Mouse (Mus musculus): ENCODE results near the gene Grasp. TPM values are rescaled to one million over a fixed set of nuclear protein-coding genes. Genes with fewer than 3 reads are reported as not detected.

The Grasp gene
- polyA plus RNA-seq, 1 experiment from 2014 or later: 0.44 TPM

DNA sequence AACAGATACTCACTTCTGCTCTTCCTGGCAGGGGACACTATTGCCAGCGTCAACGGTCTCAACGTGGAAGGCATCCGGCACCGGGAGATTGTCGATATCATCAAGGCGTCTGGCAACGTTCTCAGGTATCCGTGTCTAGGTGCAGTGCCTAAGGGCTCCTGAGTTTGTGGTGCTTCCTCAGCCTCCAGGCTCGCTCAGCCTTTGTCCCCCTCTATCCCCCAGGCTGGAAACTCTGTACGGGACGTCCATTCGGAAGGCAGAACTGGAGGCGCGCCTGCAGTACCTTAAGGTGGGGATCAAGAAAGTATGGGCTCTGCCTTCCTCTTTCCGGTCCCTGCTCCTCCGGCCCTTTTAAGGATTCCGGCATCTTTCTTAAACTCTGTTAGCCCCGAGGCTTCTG is 6.5 kb downstream of the Grasp start:
- H3K36me3 ChIP-seq: peaks cover 6% of the 10 kb centered on the region; the same call in 1 of the 2 replicates
- no peak overlapping the region for H3K27ac ChIP-seq
- 83% methylated on average over 19 of the region's 19 CpGs for WGBS (ENCODE audit: insufficient replicate concordance)
- H3K9ac ChIP-seq: no peak overlapping the region
- 0 out of 2 replicates have a peak, but pooled peaks cover 12% of the 10 kb centered on the region for H3K4me1 ChIP-seq (replicated peaks)
- no peak for ATAC-seq (ENCODE audit: low read depth)
- H3K4me2 ChIP-seq: no peak overlapping the region
- peaks cover 20% of the 10 kb centered on the region for H3K27me3 ChIP-seq
- no peaks in the 10 kb centered on the region for H3K9me3 ChIP-seq (replicated peaks)
- no peak overlapping the region for H3K4me3 ChIP-seq (replicated peaks)
- DNase-seq: no peak

DNA sequence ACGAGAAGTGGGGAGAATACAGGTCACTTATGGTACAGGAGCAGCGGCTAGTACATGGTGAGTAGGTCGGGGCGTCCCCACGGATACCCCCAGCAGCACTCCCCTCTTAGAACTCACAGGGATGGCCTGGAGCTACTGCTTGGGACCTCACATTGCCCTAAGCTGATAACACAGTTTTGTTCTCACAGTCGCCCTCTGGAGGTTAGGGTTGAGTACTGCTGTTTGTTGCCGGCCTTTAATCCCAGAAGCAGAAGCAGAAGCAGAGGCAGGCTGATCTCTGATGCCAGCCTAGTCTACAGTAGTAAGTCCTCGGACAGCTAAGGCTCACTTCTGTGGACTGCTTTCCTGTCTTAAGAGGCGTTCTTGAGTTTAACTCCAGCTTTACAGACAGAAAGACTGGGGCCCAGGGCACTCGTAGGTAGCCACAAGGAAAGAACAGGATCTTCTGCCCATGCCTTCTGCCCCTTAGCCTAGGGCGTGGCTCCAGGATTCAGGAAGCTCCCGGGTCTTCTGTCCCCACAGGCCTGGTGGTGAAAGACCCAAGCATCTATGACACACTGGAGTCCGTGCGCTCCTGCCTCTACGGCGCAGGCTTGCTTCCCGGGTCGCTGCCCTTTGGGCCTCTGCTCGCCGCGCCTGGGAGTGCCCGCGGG is 7.1 kb downstream of the Grasp start:
- H3K4me3 ChIP-seq (replicated peaks): no peak overlapping the region
- peaks cover 16% of the 10 kb centered on the region for H3K27me3 ChIP-seq
- 0 out of 2 replicates have a peak overlapping the region, but pooled peaks have one; percentile 24 for H3K4me2 ChIP-seq
- DNase-seq: no peak
- peaks cover 6% of the 10 kb centered on the region; the same call in 1 of the 2 replicates for H3K36me3 ChIP-seq
- H3K4me1 ChIP-seq (replicated peaks): 0 out of 2 replicates have a peak, but pooled peaks cover 13% of the 10 kb centered on the region
- no peak; the same call in 1 of the 2 replicates for ATAC-seq (ENCODE audit: low read depth)
- WGBS (ENCODE audit: insufficient replicate concordance): 71% methylated on average over 23 of the region's 23 CpGs
- H3K9me3 ChIP-seq (replicated peaks): no peaks in the 10 kb centered on the region
- H3K27ac ChIP-seq: no peak overlapping the region
- no peak overlapping the region for H3K9ac ChIP-seq

DNA sequence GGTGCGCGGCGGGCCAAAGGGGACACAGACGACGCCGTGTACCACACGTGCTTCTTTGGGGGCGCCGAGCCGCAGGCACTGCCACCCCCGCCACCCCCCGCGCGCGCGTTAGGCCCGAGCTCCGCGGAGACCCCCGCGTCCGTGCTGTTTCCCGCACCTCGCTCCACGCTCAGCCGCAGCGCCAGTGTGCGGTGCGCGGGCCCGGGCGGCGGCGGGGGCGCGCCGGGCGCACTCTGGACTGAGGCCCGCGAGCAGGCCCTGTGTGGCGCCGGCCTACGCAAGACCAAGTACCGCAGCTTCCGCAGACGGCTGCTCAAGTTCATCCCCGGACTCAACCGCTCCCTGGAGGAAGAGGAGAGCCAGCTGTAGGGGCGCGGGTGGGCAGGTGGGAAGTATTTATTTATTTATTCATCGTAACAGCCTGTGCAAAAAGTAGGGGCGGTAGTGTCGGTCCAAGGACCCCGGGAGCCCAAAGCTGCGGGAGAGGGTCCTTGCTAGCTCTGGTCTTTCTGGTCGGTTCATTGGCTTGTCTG is 7.7 kb downstream of the Grasp start:
- Histone ChIP-seq H3K27me3 (peaks cover 12% of the 10 kb centered on the region), H3K4me1 (replicated peaks) (0 out of 2 replicates have a peak, but pooled peaks cover 13% of the 10 kb centered on the region), H3K9ac (no peak overlapping the region), H3K4me2 (0 out of 2 replicates have a peak overlapping the region, but pooled peaks have one; percentile 24), H3K36me3 (peaks cover 6% of the 10 kb centered on the region; the same call in 1 of the 2 replicates), H3K4me3 (replicated peaks) (no peak overlapping the region), H3K9me3 (replicated peaks) (no peaks in the 10 kb centered on the region), H3K27ac (no peak overlapping the region)
- no peak for ATAC-seq (ENCODE audit: low read depth)
- 76% methylated on average over 56 of the region's 56 CpGs for WGBS (ENCODE audit: insufficient replicate concordance)
- DNase-seq: no peak

DNA sequence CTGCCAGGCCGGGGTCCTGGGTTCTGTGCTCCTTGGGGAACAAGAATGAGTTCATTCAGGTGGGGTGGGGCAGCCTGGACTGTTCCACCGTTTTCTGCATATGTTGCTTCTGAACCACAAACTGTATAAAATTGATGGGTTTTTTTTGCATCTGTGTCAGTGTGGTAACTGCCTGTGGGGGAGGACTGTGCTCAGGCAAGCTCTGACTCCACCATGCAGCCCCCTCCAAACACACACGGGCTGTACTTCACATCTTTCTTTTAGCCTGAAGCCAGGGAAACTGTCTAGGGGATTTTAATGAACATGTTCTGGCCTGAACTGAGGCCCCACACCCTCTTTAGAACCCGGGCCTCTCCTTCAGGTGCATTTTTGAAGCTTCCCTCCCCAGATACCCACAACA is 8.6 kb downstream of the Grasp start:
- H3K27me3 ChIP-seq: peaks cover 4% of the 10 kb centered on the region; the same call in 1 of the 2 replicates
- 53% methylated on average over 4 of the region's 4 CpGs for WGBS (ENCODE audit: insufficient replicate concordance)

DNA sequence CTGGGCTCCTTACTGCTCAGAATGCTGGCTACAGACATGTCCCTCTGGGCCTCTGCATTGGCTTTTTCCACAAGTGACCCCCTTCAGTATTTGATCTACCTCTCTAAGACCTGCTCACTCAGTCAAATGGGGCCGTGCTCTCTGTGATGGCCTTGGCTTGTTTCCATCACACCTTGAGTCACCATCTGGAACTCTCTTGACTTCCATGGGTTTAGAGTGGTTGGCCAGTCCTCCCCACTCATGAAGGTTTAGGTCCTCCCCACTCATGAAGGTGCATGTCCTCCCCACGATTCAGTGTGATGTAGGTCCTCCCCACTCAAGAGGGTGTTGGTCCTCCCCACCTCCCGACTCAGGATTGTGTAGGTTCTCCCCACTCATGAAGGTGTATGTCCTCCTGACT is 9.2 kb downstream of the Grasp start:
- H3K9ac ChIP-seq: no peak overlapping the region
- no peak overlapping the region for H3K4me2 ChIP-seq
- H3K27me3 ChIP-seq: peaks cover 7% of the 10 kb centered on the region
- H3K36me3 ChIP-seq: peaks cover 6% of the 10 kb centered on the region; the same call in 1 of the 2 replicates
- 64% methylated on average over 3 of the region's 3 CpGs for WGBS (ENCODE audit: insufficient replicate concordance)
- no peak overlapping the region for H3K27ac ChIP-seq
- H3K4me1 ChIP-seq (replicated peaks): 0 out of 2 replicates have a peak, but pooled peaks cover 11% of the 10 kb centered on the region
- no peaks in the 10 kb centered on the region for H3K9me3 ChIP-seq (replicated peaks)
- no peak overlapping the region for H3K4me3 ChIP-seq (replicated peaks)
- no peak for DNase-seq
- no peak for ATAC-seq (ENCODE audit: low read depth)

More for the DNA sequence above, 8.6 kb downstream of the Grasp start:
- Histone ChIP-seq H3K4me1 (replicated peaks) (0 out of 2 replicates have a peak, but pooled peaks cover 13% of the 10 kb centered on the region), H3K36me3 (peaks cover 6% of the 10 kb centered on the region; the same call in 1 of the 2 replicates), H3K4me3 (replicated peaks) (no peak overlapping the region), H3K4me2 (no peak overlapping the region), H3K27ac (no peak overlapping the region), H3K9ac (no peak overlapping the region), H3K9me3 (replicated peaks) (no peaks in the 10 kb centered on the region)
- DNase-seq: no peak
- no peak for ATAC-seq (ENCODE audit: low read depth)

DNA sequence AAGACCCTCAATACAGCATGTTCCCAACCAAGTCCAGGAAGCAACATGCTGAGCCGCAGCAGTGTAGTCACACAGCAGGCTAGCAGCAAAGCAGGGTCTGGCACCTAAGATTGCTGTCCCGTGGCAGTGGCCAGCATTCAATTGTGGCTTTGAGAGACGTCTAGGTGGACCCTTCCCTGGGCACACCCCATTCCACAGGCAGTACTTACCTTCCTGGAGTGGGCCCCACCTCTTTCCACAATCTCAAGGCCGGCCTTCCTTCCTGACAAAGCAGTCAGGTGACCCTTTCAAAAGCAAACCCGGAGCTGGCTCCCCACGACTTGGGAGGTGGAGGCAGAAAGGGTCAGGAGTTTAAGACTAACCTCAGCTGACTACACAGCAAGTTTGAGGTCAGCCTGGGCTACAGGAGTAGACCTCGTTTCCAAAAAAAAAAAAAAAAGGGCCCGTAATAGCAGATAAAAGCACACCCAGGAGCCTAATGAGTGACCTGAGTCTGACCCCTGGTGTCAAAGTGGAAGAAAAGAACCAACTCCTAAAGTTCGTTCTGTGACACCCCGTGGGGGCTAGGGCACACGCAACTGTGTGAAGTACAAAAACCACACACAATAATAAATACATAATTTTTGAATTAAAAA is 9.8 kb downstream of the Grasp start:
- Histone ChIP-seq H3K4me3 (replicated peaks) (no peak overlapping the region), H3K9ac (no peak overlapping the region), H3K27ac (no peak overlapping the region), H3K9me3 (replicated peaks) (no peaks in the 10 kb centered on the region), H3K27me3 (peaks cover 13% of the 10 kb centered on the region), H3K4me2 (no peak overlapping the region), H3K4me1 (replicated peaks) (peaks cover 11% of the 10 kb centered on the region; the same call in 1 of the 2 replicates), H3K36me3 (peaks cover 6% of the 10 kb centered on the region; the same call in 1 of the 2 replicates)
- no peak for ATAC-seq (ENCODE audit: low read depth)
- 24% methylated on average over 11 of the region's 11 CpGs for WGBS (ENCODE audit: insufficient replicate concordance)
- DNase-seq: no peak

DNA sequence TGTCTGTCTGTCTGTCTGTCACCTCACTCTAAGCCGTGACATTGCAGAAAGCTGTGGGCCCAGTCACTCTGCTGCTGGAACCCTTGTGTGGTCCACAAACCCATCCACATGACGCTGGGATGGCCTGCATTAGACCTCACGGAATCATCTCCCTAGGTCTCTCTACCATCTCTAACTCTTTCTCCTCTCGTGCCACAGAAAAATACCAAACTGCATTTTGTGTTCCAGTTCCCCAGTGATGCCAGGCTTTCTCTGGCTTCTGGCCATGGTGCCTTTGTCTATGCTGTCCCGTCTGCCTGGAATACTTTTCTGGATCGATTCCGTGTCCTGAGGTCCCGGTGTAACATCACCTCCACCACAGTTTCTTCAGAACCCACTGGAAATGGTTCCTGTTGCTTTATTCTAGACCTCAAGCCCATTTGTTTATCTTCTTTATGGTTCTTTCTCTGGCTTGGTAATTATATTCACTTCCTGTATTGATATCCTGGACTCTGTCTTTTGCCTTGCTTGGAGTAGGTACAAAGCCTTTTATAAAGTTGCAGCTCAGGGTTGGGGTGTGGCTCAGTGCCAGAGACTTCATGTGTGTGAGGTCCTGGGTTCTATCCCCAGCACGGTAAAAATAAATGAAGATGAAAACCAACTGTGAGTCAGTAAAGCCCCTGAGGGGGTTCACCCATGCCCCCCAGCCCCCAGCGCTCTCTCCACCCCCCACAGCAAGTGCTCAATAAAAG is 10.8 kb downstream of the Grasp start:
- Histone ChIP-seq H3K36me3 (peaks cover 6% of the 10 kb centered on the region; the same call in 1 of the 2 replicates), H3K4me3 (replicated peaks) (no peak overlapping the region), H3K4me1 (replicated peaks) (peaks cover 12% of the 10 kb centered on the region), H3K4me2 (no peak overlapping the region), H3K9me3 (replicated peaks) (no peaks in the 10 kb centered on the region), H3K27me3 (peaks cover 20% of the 10 kb centered on the region), H3K27ac (no peak overlapping the region), H3K9ac (no peak overlapping the region)
- ATAC-seq (ENCODE audit: low read depth) (no peak), DNase-seq (no peak)
- WGBS (ENCODE audit: insufficient replicate concordance): 61% methylated on average over 10 of the region's 10 CpGs

DNA sequence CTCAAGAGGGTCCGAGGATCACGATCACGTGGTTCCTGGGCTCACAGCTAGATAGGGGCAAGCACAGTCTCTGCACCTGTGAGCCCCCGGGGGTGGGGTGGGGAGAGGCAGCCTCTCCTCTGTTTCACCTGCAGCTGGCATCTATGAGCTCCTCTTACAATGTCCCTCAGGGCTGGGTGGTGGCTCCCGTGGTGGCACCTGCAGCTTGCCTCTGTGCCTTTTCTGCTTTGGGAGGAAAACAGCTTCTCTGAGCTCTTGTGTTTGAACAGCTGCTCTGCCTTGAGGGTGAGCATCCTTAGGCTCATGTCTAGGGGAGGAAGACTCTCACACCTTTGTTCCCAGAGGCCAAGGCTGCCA is 11.3 kb downstream of the Grasp start:
- no peak for ATAC-seq (ENCODE audit: low read depth)
- WGBS (ENCODE audit: insufficient replicate concordance): 47% methylated on average over 5 of the region's 5 CpGs
- Histone ChIP-seq H3K9ac (no peak overlapping the region), H3K9me3 (replicated peaks) (no peaks in the 10 kb centered on the region), H3K4me2 (no peak overlapping the region), H3K27ac (no peak overlapping the region), H3K4me1 (replicated peaks) (peaks cover 12% of the 10 kb centered on the region), H3K4me3 (replicated peaks) (no peak overlapping the region), H3K36me3 (peaks cover 6% of the 10 kb centered on the region; the same call in 1 of the 2 replicates), H3K27me3 (peaks cover 21% of the 10 kb centered on the region)
- no peak for DNase-seq

DNA sequence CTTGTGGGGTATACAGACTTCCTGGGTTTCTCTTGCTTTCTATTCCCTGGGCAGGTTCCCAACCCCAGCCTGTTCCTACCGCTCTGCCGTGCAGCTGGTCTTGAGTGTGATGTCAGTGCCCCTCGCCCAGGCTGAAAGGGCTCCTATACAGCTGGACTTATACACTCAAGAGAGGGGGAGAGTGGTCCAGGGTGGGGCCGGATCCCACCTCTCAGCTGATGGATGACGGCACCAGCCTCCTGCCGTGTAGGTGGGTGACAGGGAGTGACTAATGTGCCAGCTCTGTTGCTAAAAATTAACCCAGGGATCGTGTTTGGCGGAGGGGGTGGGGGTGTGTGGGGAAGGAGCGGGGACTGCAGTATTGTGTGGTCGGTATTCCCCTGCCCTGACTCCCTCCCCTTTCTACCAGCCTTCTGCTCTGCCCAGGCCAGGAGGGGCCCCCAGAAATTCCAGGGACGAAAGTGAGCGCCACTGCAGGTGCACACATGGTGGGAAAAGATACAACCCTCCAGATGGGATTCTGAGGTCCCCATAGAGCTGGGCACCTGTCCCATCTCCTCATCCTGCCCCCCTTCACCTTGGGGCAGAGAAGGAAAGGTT is 11.8 kb downstream of the Grasp start:
- H3K4me1 ChIP-seq (replicated peaks): peaks cover 13% of the 10 kb centered on the region
- H3K4me3 ChIP-seq (replicated peaks): no peak overlapping the region
- peaks cover 21% of the 10 kb centered on the region for H3K27me3 ChIP-seq
- H3K9me3 ChIP-seq (replicated peaks): no peaks in the 10 kb centered on the region
- ATAC-seq (ENCODE audit: low read depth): no peak
- H3K4me2 ChIP-seq: no peak overlapping the region
- H3K36me3 ChIP-seq: peaks cover 6% of the 10 kb centered on the region; the same call in 1 of the 2 replicates
- WGBS (ENCODE audit: insufficient replicate concordance): 41% methylated on average over 12 of the region's 12 CpGs
- no peak overlapping the region for H3K27ac ChIP-seq
- no peak overlapping the region for H3K9ac ChIP-seq
- no peak for DNase-seq

DNA sequence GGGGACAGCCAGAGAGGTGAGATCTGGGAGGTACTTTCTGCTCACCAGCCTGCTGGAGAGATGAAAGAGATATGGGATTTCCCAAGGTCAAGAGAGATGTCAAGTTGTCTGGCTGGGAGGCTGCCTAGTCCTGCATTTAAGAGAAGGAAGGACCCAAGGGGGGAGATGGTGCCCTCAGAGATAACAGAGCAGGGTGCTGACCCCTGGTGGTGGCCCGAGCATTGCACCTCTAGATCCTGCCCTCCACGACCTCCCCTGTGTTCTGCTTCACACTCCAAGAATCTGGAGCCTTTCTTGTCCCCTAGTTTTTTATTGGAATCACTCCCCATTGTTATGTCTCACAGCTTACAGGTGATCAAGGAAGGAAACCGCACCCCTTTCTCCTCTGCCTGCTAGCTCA is 12.9 kb downstream of the Grasp start:
- Histone ChIP-seq H3K9ac (no peak overlapping the region), H3K4me3 (replicated peaks) (no peak overlapping the region), H3K9me3 (replicated peaks) (no peaks in the 10 kb centered on the region), H3K36me3 (no peaks in the 10 kb centered on the region), H3K27me3 (peaks cover 21% of the 10 kb centered on the region), H3K4me2 (no peak overlapping the region), H3K27ac (no peak overlapping the region), H3K4me1 (replicated peaks) (peaks cover 23% of the 10 kb centered on the region)
- WGBS (ENCODE audit: insufficient replicate concordance): 8% methylated on average over 3 of the region's 3 CpGs
- peak; percentile 29 for DNase-seq
- no peak for ATAC-seq (ENCODE audit: low read depth)

All from liver, embryonic 13.5 days (tissue).